Mouse (Mus musculus) embryonic facial prominence, embryonic 11.5 days (tissue): ENCODE measurements at regions not wholly inside any gene's neighbourhood (a gene's known extent, or its start where the extent isn't known, plus 50 kb on each side); places are given as distances from the start of the nearest gene placed in this dataset.

ENCODE experiments used
- ATAC-seq: fragments of 200-750 bp; cut with Nextera tagmentation; replicated peaks from 2 replicates; pipeline ENCODE4 v1.8.0; 2017; ENCODE audit warnings: low read depth; ENCODE audit not compliant: insufficient number of reproducible peaks, low FRiP score, low TSS enrichment
- DNase-seq: peaks from one replicate; pipeline ENCODE4 v3.0.0-alpha.2; 2015; ENCODE audit warnings: low spot score
- H3K27ac ChIP-seq: fragments of 300-500 bp; sonication (generic); replicated peaks from 2 replicates; pipeline ENCODE4 v1.5.1; 2014; ENCODE audit warnings: mild to moderate bottlenecking, low read depth, low read length, control low read depth
- H3K27me3 ChIP-seq: fragments of 300-500 bp; sonication (generic); 2 replicates; pipeline ENCODE4 v1.6.1; 2014; ENCODE audit warnings: mild to moderate bottlenecking, low read length, moderate library complexity, mixed read lengths; ENCODE audit not compliant: control insufficient read depth, insufficient read depth
- H3K36me3 ChIP-seq: fragments of 300-500 bp; sonication (generic); replicated peaks from 2 replicates; pipeline ENCODE4 v1.6.1; 2014; ENCODE audit warnings: low read depth, mild to moderate bottlenecking, low read length, moderate library complexity, mixed read lengths; ENCODE audit not compliant: control insufficient read depth, insufficient read depth
- H3K4me1 ChIP-seq: fragments of 300-500 bp; sonication (generic); 2 replicates; pipeline ENCODE4 v1.6.1; 2014; ENCODE audit warnings: low read length, mixed read lengths; ENCODE audit not compliant: control insufficient read depth, insufficient read depth
- H3K4me2 ChIP-seq: fragments of 300-500 bp; sonication (generic); 2 replicates; pipeline ENCODE4 v1.6.1; 2014; ENCODE audit warnings: low read depth, mild to moderate bottlenecking, control low read depth, low read length, moderate library complexity
- H3K4me3 ChIP-seq: fragments of 300-500 bp; sonication (generic); 2 replicates; pipeline ENCODE4 v1.5.1; 2014; ENCODE audit warnings: low read depth, low read length, control low read depth
- H3K9ac ChIP-seq: fragments of 300-500 bp; sonication (generic); replicated peaks from 2 replicates; pipeline ENCODE4 v1.6.1; 2014; ENCODE audit warnings: mild to moderate bottlenecking, control low read depth, low read length
- H3K9me3 ChIP-seq: fragments of 300-500 bp; sonication (generic); replicated peaks from 2 replicates; pipeline ENCODE4 v1.6.1; 2016; ENCODE audit warnings: mild to moderate bottlenecking, low read length, inconsistent platforms, mixed read lengths; ENCODE audit not compliant: control insufficient read depth
- WGBS: fragments of 180-500 bp; shearing (Covaris S2); extraction: QIAGEN DNeasy Blood & Tissue Kit; methylation state at CpG from one replicate; pipeline ENCODE4 v1.1.7; 2014; 5-methylcytosine and 5-hydroxymethylcytosine counted together

DNA sequence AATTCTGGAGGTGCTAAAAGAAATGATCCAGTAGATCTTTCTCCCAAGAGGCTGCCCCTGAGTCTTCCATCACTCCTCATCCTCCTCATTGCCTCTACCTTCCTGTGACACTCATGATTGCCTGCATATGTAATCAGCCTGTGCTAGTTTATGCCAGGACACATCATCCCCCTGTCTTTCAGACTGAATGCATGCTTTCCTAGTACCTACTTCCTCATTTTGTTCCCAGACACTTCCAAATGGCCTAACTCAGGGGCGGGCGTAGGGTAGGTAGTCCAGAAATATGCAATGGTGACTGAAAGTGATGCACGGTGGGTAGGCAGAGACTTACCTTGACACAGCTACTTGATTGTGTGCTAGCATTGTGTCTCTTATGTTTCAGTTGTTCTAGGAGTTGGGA, 65.8 kb upstream of the Aoah start:
- H3K27ac ChIP-seq: no peak overlapping the region
- no peak overlapping the region for H3K4me3 ChIP-seq
- ATAC-seq: no peak
- WGBS: 93% methylated on average over 3 of the region's 3 CpGs
- no peak overlapping the region for H3K4me2 ChIP-seq
- H3K4me1 ChIP-seq: no peaks in the 10 kb centered on the region
- H3K9me3 ChIP-seq: no peaks in the 10 kb centered on the region
- H3K36me3 ChIP-seq: no peaks in the 10 kb centered on the region
- no peaks in the 10 kb centered on the region for H3K27me3 ChIP-seq
- no peak for DNase-seq
- H3K9ac ChIP-seq: no peak overlapping the region

DNA sequence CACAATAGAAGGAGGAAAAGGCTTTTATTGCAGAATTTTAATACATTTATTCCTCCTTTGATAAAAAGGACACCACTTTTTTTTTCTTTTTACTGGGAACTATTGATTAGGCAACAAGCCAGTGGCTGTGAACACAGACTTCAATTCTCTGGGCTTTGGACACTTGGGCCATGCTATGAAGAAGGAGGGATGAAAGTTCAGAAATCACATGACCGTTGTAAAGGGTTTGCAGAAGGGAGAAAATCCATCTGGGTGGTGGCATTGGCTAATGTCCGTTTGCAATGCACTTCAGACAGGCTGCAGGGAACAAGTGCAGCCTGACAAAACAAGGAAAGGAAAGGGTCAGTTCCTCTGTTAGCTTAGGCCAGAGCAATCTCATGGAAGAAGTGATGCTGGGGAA, 60.9 kb upstream of the Aoah start:
- Histone ChIP-seq H3K36me3 (no peaks in the 10 kb centered on the region), H3K9me3 (no peaks in the 10 kb centered on the region), H3K4me3 (no peak overlapping the region), H3K4me1 (no peaks in the 10 kb centered on the region), H3K27ac (no peak overlapping the region), H3K4me2 (no peak overlapping the region), H3K27me3 (no peaks in the 10 kb centered on the region), H3K9ac (no peak overlapping the region)
- DNase-seq (no peak), ATAC-seq (no peak)
- WGBS: 79% methylated on average over 2 of the region's 2 CpGs

DNA sequence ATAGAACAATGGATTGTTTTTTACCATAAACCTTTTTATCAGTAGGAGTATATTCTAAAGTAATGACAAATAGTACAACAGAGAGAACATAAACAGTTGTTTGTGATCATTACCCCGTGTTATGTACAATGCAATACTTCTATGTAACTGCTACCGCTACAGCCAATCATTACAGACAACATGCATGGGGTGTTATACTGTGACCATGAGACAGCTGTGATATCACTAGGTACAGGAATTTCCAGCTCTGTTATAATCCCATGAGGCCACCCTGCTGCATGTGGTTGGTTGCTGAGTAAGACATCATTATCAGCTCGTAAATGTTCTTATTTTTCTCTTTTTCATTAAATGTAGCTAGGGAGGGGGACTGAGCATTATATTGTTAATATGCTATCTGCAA, 59.6 kb upstream of the Aoah start:
- WGBS: 87% methylated on average over 3 of the region's 3 CpGs
- no peak for ATAC-seq
- H3K27me3 ChIP-seq: no peaks in the 10 kb centered on the region
- no peak overlapping the region for H3K4me2 ChIP-seq
- H3K36me3 ChIP-seq: no peaks in the 10 kb centered on the region
- H3K4me1 ChIP-seq: no peaks in the 10 kb centered on the region
- H3K9ac ChIP-seq: no peak overlapping the region
- H3K4me3 ChIP-seq: no peak overlapping the region
- H3K9me3 ChIP-seq: no peaks in the 10 kb centered on the region
- no peak overlapping the region for H3K27ac ChIP-seq
- no peak for DNase-seq

DNA sequence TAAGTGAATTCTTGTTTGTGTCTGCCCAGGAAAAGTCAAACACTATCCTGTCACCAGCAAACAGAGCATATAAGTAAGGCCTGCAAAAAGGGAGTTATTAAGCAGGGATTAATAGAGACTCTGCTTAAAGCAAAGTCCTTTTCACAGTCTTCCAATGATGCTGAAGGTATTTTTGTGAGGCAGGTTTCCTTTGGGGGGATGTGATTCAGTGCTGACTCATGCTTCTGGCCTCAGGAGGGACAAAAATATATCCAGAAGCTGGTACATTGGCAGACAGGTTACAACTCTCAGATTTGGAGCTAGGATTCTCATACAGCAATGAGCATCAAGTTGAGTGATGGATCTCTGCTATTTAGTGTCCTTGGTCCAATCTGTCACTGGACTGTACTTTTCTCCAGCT, 57.3 kb upstream of the Aoah start:
- Histone ChIP-seq H3K27me3 (no peaks in the 10 kb centered on the region), H3K27ac (no peak overlapping the region), H3K4me3 (no peak overlapping the region), H3K9ac (no peak overlapping the region), H3K4me2 (no peak overlapping the region), H3K4me1 (no peaks in the 10 kb centered on the region), H3K36me3 (no peaks in the 10 kb centered on the region), H3K9me3 (no peaks in the 10 kb centered on the region)
- ATAC-seq: no peak
- no peak for DNase-seq
